Mouse (Mus musculus): ENCODE measurements around the gene Myo1e. TPM values are rescaled to one million over a fixed set of nuclear protein-coding genes. Genes with fewer than 3 reads are reported as not detected.
A peak's percentile ranks its signal among the peaks of the same experiment; 100 is the strongest.

The Myo1e gene
- polyA plus RNA-seq, 1 experiment from 2014 or later = 18.4 TPM

DNA sequence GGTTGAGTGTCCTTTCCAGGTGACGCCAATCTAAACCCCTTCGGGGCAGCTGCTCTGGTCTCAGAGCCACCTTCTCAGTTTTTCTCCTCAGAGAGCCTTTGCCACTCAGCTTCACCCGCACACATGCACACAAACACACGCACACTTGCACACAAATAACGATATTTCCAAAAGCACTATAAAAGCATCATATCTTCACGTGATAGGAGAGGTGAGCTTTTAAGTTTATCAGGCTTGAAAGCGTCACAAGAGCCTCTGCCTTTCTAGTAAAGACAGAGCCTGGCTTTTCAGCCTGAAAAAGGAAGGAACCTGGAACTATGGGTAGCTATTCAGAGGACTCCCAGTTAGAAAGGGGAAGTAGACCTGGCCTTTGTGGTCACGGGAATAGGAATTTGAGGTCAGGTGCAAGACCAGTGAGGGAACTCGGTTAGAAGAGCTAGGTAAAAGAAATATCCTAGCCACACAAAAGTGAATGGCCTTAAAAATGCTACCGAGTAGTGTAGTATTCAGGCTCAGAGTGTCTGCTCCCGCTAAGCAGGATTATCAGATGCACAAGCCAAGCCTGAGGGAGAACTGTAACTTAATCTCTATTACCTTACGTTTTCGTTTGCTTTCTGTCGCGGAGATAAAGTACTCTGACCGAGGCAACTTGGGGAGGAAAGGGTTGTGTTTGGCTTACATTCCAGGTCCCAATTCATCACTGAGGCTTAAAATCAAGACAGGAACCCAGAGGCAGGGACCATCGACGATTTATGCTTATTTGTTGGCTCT lies 178.0 kb downstream of the Myo1e start:
- 69% methylated on average over 18 of the region's 18 CpGs for WGBS

DNA sequence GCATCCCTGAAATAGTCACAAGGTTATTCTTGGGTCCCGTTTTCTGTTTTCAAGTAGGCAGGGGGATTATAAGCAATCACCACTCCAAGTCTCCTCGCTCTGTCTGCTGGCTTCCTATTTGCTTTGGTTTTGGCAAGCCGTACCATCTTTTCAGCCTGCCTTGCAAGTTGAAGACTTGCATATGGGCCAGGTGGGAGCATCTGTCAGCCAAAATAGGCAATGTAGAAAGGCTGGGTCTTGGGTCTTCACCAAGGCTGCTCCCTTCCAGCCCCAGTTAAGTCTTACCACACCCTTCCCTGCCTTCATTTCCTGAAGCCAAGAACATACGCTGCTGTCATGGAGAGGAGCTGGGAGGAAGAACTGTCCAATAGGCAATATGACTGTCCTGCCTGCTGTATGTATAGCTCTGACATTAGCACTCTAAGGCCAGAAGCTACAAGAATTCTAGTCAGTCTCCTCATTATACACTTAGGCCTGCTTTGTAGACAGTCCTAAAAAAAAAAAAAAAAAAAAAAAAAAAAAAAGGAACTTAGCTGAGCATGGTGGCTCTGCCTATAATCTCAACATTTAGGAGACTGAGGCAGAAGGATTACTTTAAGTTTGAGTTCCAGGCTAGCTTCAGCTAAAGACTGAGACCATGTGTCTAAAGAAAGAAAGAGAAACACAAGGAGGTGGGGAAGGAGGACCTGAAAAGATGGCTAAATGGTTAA lies 180.4 kb downstream of the Myo1e start:
- H3K36me3 ChIP-seq = 0 out of 2 replicates have a peak, but pooled peaks cover 3% of the 10 kb centered on the region

More for the DNA sequence above, 178.0 kb downstream of the Myo1e start:
- no peak overlapping the region for H3K27ac ChIP-seq
- ATAC-seq = no peak
- H3K9me3 ChIP-seq = no peaks in the 10 kb centered on the region
- H3K27me3 ChIP-seq (replicated peaks) = no peaks in the 10 kb centered on the region
- no peak overlapping the region for H3K4me3 ChIP-seq (replicated peaks)
- H3K36me3 ChIP-seq = 0 out of 2 replicates have a peak, but pooled peaks cover 3% of the 10 kb centered on the region
- H3K9ac ChIP-seq = no peak overlapping the region
- H3K4me1 ChIP-seq (replicated peaks) = no peaks in the 10 kb centered on the region
- no peak overlapping the region for H3K4me2 ChIP-seq (replicated peaks)

DNA sequence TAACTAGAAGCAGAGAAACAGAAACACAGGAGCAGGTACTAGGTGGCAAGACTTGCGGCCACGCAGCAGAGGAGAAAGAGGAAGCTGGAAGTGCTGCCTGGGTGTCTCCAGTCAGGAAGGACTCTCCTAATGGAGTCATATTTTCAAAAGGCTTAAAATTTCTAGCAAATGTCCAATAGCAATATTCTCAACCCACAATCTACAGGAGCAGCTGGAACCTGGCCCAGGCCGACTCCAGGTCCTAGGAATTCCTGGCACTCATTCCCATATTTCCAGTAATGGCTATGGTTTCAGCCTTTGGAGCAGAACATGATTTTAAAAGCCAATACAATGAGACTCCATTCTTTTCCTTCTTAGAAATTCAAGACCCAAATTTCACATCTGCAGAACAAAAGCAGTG lies 182.4 kb downstream of the Myo1e start:
- H3K27me3 ChIP-seq (replicated peaks) = no peaks in the 10 kb centered on the region
- H3K36me3 ChIP-seq = 0 out of 2 replicates have a peak, but pooled peaks cover 3% of the 10 kb centered on the region
- no peak for ATAC-seq
- no peak overlapping the region for H3K27ac ChIP-seq
- H3K4me1 ChIP-seq (replicated peaks) = no peaks in the 10 kb centered on the region
- no peak overlapping the region for H3K4me3 ChIP-seq (replicated peaks)
- no peak overlapping the region for H3K9ac ChIP-seq
- WGBS = 79% methylated on average over 3 of the region's 3 CpGs
- H3K9me3 ChIP-seq = no peaks in the 10 kb centered on the region
- H3K4me2 ChIP-seq (replicated peaks) = no peak overlapping the region

More for the DNA sequence above, 180.4 kb downstream of the Myo1e start:
- no peak overlapping the region for H3K4me3 ChIP-seq (replicated peaks)
- no peaks in the 10 kb centered on the region for H3K27me3 ChIP-seq (replicated peaks)
- no peak overlapping the region for H3K4me2 ChIP-seq (replicated peaks)
- no peaks in the 10 kb centered on the region for H3K9me3 ChIP-seq
- no peaks in the 10 kb centered on the region for H3K4me1 ChIP-seq (replicated peaks)
- WGBS = 79% methylated on average over 4 of the region's 4 CpGs
- no peak overlapping the region for H3K9ac ChIP-seq
- H3K27ac ChIP-seq = no peak overlapping the region
- ATAC-seq = no peak

DNA sequence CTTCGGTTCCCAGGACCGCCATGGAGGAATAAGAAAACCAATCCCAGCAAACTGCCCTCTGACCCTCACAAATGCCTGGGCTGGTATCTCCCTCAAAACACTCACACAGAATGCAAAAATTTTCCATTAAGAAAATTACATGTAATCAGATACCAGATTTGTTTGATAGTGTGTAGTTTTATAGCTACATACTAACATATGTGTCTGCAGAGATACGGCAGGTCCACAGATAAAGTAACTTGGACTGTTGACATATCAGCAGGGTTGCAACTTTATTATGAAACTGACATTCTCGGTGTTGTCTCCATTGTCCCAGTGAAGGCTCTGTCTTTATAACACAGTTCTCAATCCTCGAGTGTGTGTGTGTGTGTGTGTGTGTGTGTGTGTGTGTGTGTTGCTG lies 183.9 kb downstream of the Myo1e start:
- Histone ChIP-seq H3K4me1 (replicated peaks) (no peaks in the 10 kb centered on the region), H3K4me2 (replicated peaks) (no peak overlapping the region), H3K27me3 (replicated peaks) (no peaks in the 10 kb centered on the region), H3K9ac (no peak overlapping the region), H3K36me3 (peaks cover 9% of the 10 kb centered on the region; the same call in 1 of the 2 replicates), H3K9me3 (no peaks in the 10 kb centered on the region), H3K4me3 (replicated peaks) (no peak overlapping the region), H3K27ac (no peak overlapping the region)
- ATAC-seq = no peak
- WGBS = 90% methylated on average over 5 of the region's 5 CpGs

DNA sequence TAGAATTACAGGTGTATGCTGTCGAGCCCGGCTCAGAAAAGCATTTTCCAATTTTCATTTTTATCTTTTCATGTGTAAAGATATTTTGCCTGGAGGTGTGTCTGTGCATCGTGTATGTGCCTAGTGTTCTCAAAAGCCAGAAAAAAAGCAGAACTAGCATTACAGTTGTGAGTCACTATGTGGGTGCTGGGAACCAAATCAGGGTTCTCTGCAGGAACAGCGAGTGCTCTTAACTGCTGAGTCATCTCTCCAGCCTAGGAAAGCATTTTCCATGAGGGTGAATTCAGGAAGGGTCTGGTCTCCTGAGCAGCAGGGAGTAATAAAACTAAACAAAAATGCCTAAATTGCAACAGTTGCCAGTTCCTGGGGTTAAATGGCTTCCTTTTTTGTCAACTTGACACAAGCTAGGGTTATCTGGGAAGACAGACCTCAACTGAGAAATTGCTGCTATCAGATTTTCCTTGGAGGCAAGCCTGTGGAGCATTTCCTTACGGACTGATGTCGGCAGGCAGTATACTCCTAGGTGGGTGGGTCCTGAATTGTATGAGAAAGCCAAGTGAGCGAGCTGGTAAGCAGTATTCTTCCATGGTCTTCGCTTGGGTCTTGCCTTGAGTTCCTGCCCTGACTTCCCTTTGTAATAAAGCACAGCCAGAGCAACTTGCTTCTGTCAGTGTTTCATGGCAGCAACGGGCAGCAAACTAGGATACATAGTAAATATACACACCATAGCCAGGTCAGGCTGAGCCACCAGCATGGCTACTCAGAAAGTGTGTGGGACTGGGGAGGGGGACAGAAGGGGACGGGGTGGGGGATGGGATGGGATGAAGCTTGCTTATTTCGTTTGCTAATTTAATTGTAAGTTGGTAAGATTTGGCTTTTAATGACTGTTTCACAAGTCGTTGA lies 184.8 kb downstream of the Myo1e start:
- H3K4me3 ChIP-seq (replicated peaks) = no peak overlapping the region
- no peak overlapping the region for H3K27ac ChIP-seq
- peaks cover 9% of the 10 kb centered on the region; the same call in 1 of the 2 replicates for H3K36me3 ChIP-seq
- H3K9me3 ChIP-seq = no peaks in the 10 kb centered on the region
- H3K27me3 ChIP-seq (replicated peaks) = no peaks in the 10 kb centered on the region
- ATAC-seq = no peak
- 68% methylated on average over 12 of the region's 12 CpGs for WGBS
- no peaks in the 10 kb centered on the region for H3K4me1 ChIP-seq (replicated peaks)
- H3K9ac ChIP-seq = no peak overlapping the region
- no peak overlapping the region for H3K4me2 ChIP-seq (replicated peaks)

DNA sequence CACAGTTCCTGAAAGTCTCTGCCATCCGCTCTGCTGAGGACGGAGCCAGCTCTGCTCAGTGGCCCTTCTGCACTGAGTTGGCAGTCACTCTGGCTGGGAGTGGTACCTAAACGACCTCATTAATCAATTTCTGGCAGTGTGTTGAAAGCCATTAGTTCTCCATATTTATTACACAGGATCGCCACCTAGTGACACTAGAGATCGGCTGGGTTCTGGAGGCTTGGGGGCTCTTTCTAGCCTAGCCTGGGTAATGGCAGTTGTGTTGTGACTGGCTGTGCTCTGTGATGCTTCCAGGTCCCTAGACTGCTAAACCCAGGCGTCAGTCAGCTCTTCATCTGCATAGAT lies 185.4 kb downstream of the Myo1e start:
- no peaks in the 10 kb centered on the region for H3K4me1 ChIP-seq (replicated peaks)
- WGBS = 14% methylated on average over 6 of the region's 6 CpGs
- no peak overlapping the region for H3K27ac ChIP-seq
- no peak overlapping the region for H3K4me3 ChIP-seq (replicated peaks)
- H3K27me3 ChIP-seq (replicated peaks) = no peaks in the 10 kb centered on the region
- H3K36me3 ChIP-seq = peaks cover 9% of the 10 kb centered on the region; the same call in 1 of the 2 replicates
- no peaks in the 10 kb centered on the region for H3K9me3 ChIP-seq
- H3K9ac ChIP-seq = no peak overlapping the region
- ATAC-seq = peak; percentile 61
- H3K4me2 ChIP-seq (replicated peaks) = no peak overlapping the region

DNA sequence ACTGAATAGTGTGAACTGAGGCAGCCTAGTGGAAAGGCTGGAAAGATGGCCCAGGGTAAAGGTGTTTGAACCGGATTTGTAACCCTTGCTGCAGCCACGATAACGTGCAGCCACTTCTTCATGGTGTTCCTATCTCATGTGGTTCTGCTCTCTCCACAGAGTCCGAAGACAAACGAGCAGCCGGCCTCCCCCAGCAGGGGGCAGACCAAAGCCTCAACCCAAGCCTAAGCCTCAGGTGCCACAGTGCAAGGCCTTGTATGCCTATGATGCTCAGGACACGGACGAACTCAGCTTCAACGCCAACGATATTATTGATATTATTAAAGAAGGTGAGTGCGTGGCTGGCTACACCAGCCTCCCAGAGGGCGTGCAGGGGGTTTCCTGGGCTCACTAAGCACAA lies 188.5 kb downstream of the Myo1e start:
- Histone ChIP-seq H3K4me3 (replicated peaks) (no peak overlapping the region), H3K9ac (no peak overlapping the region), H3K9me3 (no peaks in the 10 kb centered on the region), H3K27me3 (replicated peaks) (no peaks in the 10 kb centered on the region), H3K4me1 (replicated peaks) (no peaks in the 10 kb centered on the region), H3K36me3 (peaks cover 9% of the 10 kb centered on the region; the same call in 1 of the 2 replicates), H3K4me2 (replicated peaks) (no peak overlapping the region), H3K27ac (no peak overlapping the region)
- no peak for ATAC-seq
- 88% methylated on average over 12 of the region's 12 CpGs for WGBS

DNA sequence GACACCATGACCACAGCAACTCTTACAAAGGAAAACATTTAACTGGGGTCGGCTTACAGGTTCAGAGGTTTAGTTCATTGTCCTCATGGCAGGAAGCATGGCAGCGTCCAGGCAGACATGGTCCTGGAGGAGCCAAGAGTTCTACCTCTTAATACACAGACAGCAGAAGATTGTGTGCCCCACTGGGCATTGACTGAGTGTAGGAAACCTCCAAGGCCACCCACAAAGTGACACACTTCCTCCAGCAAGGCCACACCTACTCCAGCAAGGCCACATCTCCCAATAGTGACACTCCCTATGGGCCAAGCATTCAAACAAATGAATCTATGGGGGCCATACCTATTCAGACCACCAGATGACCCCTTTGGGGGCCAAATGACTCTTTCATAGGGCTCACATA lies 188.9 kb downstream of the Myo1e start:
- H3K4me2 ChIP-seq (replicated peaks) = no peak overlapping the region
- H3K9me3 ChIP-seq = no peaks in the 10 kb centered on the region
- H3K9ac ChIP-seq = no peak overlapping the region
- no peaks in the 10 kb centered on the region for H3K27me3 ChIP-seq (replicated peaks)
- no peak overlapping the region for H3K4me3 ChIP-seq (replicated peaks)
- 89% methylated on average over 2 of the region's 2 CpGs for WGBS
- H3K36me3 ChIP-seq = peaks cover 9% of the 10 kb centered on the region; the same call in 1 of the 2 replicates
- no peak overlapping the region for H3K27ac ChIP-seq
- no peaks in the 10 kb centered on the region for H3K4me1 ChIP-seq (replicated peaks)
- ATAC-seq = no peak

DNA sequence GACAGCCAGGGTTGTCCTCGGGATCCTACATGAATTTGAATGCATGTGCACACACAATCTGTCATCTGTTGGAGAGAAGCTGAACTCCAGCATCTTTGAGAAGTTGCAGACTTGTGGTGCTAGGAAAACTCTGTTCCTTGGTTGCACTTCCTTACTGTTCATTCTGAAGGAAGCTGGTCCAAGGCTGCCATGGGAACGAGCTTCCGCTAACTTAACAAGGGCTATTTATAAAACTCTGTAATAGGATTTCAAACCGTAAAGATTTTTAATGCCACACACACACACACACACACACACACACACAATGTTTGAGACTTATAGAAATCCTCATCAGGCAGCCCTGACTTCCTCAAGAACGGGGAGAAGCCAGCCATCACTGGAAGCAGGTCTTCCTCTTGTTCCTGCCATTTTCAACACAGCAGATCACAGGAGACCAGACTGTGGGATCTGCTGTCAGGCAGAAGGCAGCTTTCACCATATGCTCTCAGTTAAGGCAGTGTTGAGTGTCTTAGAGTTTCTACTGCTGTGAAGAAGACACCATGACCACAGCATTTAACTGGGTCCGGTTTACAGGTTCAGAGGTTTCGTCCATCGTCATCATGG lies 194.9 kb downstream of the Myo1e start:
- Histone ChIP-seq H3K9ac (no peak overlapping the region), H3K36me3 (0 out of 2 replicates have a peak, but pooled peaks cover 3% of the 10 kb centered on the region), H3K27ac (no peak overlapping the region), H3K9me3 (no peaks in the 10 kb centered on the region), H3K27me3 (replicated peaks) (no peaks in the 10 kb centered on the region), H3K4me3 (replicated peaks) (no peak overlapping the region), H3K4me2 (replicated peaks) (no peak overlapping the region), H3K4me1 (replicated peaks) (no peaks in the 10 kb centered on the region)
- WGBS = 87% methylated on average over 8 of the region's 8 CpGs
- ATAC-seq = no peak

DNA sequence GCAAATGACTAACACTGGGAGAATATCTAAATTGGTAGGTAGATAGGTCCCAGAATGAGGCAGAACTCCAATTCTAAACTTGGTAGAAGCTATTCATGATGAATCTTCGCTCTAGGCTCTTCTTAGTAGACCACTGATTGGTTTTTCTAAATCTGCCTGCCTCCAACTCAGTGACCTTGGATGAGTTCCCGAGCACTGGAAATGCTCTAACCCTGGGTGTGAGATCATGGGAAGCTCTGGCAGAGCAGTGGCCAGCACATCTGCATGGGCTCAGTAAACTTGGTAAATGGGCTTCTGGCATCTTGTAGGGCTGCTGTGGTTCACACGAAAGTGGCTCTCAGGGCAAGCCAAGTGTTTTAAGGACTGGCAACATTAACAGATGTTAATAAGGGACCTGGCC lies 199.4 kb downstream of the Myo1e start:
- Histone ChIP-seq H3K36me3 (peaks cover 31% of the 10 kb centered on the region), H3K9me3 (no peaks in the 10 kb centered on the region), H3K4me3 (replicated peaks) (no peak overlapping the region), H3K9ac (no peak overlapping the region), H3K27me3 (replicated peaks) (no peaks in the 10 kb centered on the region), H3K4me2 (replicated peaks) (no peak overlapping the region), H3K27ac (no peak overlapping the region), H3K4me1 (replicated peaks) (no peaks in the 10 kb centered on the region)
- ATAC-seq = no peak
- 88% methylated on average over 3 of the region's 3 CpGs for WGBS

DNA sequence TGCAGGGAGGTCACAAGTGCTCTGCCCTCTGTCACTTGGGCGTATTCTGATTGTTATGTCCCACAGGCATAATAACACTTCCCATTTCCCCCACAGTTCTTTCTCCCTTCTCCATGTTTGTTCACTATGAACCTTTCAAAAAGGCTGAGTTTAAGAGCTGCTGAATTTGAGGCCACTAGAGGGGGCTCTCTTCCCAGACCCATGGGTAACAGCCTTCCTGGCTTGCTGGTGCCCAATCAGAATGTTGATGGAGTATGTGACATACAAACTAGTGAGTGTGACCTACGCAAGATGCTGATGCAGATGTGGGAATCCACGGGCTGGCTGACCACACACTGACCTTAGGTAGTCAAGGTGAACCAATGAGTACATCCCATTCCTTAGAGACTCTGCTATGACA lies 201.6 kb downstream of the Myo1e start:
- WGBS = 87% methylated on average over 3 of the region's 3 CpGs
- Histone ChIP-seq H3K4me2 (replicated peaks) (no peak overlapping the region), H3K9ac (no peak overlapping the region), H3K36me3 (peaks cover 46% of the 10 kb centered on the region), H3K4me3 (replicated peaks) (no peak overlapping the region), H3K27me3 (replicated peaks) (no peaks in the 10 kb centered on the region), H3K27ac (no peak overlapping the region), H3K4me1 (replicated peaks) (no peaks in the 10 kb centered on the region), H3K9me3 (no peaks in the 10 kb centered on the region)
- no peak for ATAC-seq

DNA sequence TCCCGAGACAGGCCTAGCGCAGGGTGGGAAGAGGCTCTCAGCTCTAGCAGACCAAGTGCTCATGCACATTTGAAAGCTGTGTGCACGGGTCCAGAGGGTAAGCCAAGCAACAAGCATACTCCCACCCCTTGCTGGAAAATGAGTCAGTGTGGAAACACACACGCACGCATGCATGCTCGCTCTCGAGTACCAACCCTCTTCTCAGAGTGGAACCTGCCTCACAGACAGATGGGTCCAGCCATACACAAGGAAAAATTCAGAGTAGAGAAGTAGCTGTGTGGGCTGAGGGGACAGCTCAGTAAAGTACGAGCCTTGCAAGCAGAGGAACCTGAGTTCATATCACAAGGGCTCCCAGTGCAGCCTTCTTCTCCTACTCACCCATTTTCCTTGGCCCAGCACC lies 202.6 kb downstream of the Myo1e start:
- no peaks in the 10 kb centered on the region for H3K9me3 ChIP-seq
- H3K36me3 ChIP-seq = peaks cover 46% of the 10 kb centered on the region
- no peaks in the 10 kb centered on the region for H3K27me3 ChIP-seq (replicated peaks)
- WGBS = 96% methylated on average over 8 of the region's 8 CpGs
- H3K27ac ChIP-seq = no peak overlapping the region
- H3K4me2 ChIP-seq (replicated peaks) = no peak overlapping the region
- no peaks in the 10 kb centered on the region for H3K4me1 ChIP-seq (replicated peaks)
- no peak overlapping the region for H3K4me3 ChIP-seq (replicated peaks)
- ATAC-seq = no peak
- no peak overlapping the region for H3K9ac ChIP-seq
